ENCODE assay signal across 10 mouse cellular contexts in genomic region chr12:82204106-82204505, GRCm38 (mm10).
"Had no signal": no experiment of that assay in that cellular context is flagged by ENCODE, and none has a peak within 500 bp of the region (broad histone marks: within the 10 kb centered on the region; RNA-seq: fewer than 3 reads in every experiment).

No protein-coding gene starts in this region.

- H3K36me3 ChIP-seq: liver, embryonic 13.5 days; midbrain, embryonic 12.5 days; neural tube, embryonic 15.5 days had no signal

- ATAC-seq: liver, postnatal 0 days had no signal

- DNase-seq: liver, embryonic 13.5 days; liver, postnatal 0 days; right cerebral cortex, postnatal 4 days; spleen, adult 18-20 months; thymus, adult 18-20 months; thymus, postnatal 14 days had no signal

- H3K4me1 ChIP-seq: midbrain, embryonic 12.5 days; neural tube, embryonic 15.5 days had no signal

- H3K9me3 ChIP-seq: limb, embryonic 10.5 days; liver, embryonic 13.5 days; midbrain, embryonic 12.5 days; neural tube, embryonic 15.5 days had no signal

- H3K27me3 ChIP-seq: liver, embryonic 13.5 days; midbrain, embryonic 12.5 days; neural tube, embryonic 15.5 days had no signal

- H3K27ac ChIP-seq: left cerebral cortex, adult 2 months; limb, embryonic 10.5 days; liver, embryonic 13.5 days; midbrain, embryonic 12.5 days; neural tube, embryonic 15.5 days had no signal

- H3K9ac ChIP-seq: liver, embryonic 13.5 days; liver, postnatal 0 days; midbrain, embryonic 12.5 days; neural tube, embryonic 15.5 days had no signal

- H3K4me2 ChIP-seq: liver, embryonic 13.5 days; midbrain, embryonic 12.5 days; neural tube, embryonic 15.5 days had no signal

- H3K4me3 ChIP-seq: left cerebral cortex, adult 2 months; limb, embryonic 10.5 days; liver, embryonic 13.5 days; midbrain, embryonic 12.5 days; neural tube, embryonic 15.5 days had no signal
